Mouse (Mus musculus) lung, postnatal 4 days (tissue): ENCODE results near the gene Fam107b.
"Not testable (repeated sequence)": the region's sequence is repeated elsewhere in the genome, so short reads cannot be mapped to it uniquely, and the experiment has no call there.

Experiments used
- DNase-seq, 2 experiments: peaks; one replicate each; pipeline ENCODE4 v3.0.0; 2021

The Fam107b gene

DNA sequence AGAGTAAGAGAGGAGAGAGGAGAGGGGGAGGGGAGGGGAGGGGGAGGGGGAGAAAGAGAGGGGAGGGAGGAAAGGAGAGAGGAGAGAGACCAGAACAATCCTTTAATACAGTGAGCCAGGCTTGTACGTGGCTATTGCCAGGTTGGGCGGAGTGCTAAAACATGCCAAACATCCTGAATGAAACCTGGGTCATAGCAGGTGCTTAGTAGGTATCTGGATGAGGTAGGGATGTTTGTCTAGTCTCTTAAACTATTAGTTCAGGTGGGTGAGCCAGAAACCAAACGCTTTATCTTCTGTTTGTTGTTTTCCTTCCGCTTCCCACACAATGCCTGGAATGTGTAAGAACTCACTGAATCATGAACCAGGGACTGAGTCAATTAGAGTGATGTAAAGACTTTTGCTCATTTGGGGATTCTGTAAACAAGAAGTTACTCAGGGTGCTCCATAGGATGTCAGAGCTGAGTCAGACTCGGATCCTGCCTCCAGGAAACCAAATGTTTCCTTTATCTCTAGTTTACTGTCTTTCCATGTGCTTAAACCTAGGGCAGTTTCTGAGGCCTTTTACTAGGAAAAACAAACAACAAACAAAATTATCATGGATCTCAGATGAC lies 89.1 kb downstream of the Fam107b start:
- DNase-seq, result no peak

GRCm38 (mm10) chr2:3664086-3664485 lies 93.8 kb downstream of the Fam107b start:
- no peak for DNase-seq

DNA sequence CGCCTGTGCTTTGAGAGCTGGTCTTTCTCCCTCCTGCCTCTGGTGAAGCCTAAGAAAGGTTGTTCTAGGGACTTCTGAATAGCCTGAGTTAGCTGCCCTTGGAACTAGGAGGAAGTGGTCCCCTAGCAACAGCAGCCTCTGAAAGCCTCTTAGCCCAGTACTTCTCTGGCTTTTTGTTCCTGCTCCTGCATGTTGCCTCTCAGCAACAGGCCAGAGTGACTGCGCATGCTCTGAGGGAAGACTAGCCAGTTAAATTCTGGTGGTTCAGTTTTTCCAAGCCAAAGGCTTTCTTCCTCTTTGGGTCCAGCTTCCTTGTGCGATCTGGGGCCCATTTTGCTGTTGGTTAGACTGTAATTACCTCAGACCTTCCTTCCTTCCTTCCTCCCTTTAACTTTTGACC lies 98.4 kb downstream of the Fam107b start:
- peak; percentile 67 to 70 for DNase-seq

DNA sequence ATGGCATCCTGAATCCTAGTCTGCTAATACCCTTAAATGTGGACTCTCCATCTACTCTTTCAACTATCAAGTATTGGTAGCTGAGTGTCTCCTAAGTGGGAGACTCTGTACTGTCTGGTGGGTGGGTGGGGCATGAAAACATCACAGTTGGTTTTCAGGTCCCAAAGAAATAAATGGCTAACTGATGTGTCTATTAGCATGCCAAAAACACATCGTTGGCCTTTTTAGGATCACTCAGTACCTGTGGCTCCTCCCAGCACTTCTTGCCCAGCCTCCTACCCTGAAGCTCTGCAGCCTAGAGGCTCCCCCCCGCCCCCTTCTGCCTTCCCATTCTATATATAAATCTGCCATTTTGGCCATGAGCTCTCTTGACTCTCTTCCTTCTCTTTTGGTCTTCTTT lies 99.4 kb downstream of the Fam107b start:
- no peak for DNase-seq

- no peak for DNase-seq
These were observed 102.5 kb downstream of the Fam107b start for GRCm38 (mm10) chr2:3672654-3673367.

GRCm38 (mm10) chr2:3675481-3675880 lies 105.2 kb downstream of the Fam107b start:
- DNase-seq, result no peak

DNA sequence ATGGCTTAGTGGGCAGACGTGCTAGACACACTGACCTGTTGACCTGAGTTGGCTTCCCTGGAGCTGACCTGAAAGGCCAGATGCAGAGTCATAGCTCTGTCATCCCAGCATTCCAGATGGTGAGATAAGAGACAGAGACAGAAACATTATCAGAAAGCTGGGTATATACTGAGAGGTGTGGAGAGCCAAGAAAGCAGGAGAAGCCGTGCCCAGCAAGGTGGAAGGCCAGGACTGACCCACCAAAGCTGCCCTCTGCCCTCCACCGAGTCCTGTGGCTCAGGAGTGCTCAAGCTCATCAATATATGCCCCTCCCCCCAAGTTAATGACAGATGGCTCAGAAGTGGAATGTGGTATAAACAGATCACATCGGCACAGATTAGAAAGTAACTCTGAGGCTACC lies 112.4 kb downstream of the Fam107b start:
- no peak for DNase-seq

DNA sequence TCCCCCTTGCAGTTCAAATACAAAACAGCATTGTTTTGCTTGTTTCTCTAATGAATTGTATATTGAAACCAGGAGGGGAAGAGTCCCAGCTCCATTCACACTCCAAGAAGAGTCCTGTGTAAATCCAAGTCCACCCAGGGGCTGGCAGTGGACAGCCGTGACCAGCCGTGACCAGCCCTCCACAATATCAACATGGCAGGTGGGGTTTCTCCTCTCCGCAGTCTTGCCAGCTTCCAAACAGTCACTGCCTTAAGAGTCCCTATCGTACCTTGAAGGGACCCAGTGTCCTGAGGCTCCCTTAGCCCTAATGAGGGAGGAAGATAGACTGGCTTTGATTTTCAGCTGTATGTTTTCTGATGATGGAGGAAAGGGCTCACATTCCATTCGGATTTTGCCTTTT lies 113.1 kb downstream of the Fam107b start:
- no peak for DNase-seq

GRCm38 (mm10) chr2:3683751-3684229 lies 113.5 kb downstream of the Fam107b start:
- no peak for DNase-seq

- DNase-seq, result no peak
These were observed 119.9 kb downstream of the Fam107b start for GRCm38 (mm10) chr2:3690221-3690620.

DNA sequence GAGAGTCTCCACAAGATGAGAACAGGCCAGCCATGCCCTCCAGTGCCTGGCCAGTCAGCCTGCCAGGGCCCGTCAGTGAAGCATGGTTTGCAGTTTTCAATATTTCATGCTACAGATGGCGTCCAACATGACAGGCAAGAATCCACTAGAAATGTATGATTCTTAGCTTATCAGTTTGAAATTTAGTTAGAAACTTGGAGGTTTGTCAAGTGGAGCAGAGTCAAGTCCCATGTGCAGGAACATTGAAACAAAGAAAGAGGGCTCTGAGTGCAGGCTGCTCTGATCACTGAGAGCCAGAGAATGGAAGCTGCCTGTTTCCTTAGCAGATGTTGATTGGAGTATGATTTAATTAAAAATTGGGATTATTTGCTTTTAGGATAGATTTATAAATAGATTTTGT lies 122.5 kb downstream of the Fam107b start:
- DNase-seq, result no peak

DNA sequence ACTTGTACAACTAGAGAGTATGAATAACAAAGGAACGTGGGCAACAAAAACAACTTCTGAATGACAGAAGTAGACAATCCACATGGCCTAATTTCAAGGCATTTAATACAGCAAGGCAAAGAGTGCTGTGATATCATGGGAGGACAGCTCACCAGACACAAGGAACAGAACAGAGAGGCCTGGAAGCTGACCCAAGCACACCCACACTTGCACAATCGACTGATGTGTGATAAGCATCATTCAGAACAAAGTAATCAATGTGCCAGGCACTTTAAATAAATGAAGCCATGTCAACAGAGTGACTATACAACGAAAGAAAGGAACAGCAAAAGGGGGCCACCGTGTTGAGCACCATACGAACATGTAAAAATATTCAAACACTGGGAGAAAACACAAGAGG lies 125.6 kb downstream of the Fam107b start:
- no peak for DNase-seq

DNA sequence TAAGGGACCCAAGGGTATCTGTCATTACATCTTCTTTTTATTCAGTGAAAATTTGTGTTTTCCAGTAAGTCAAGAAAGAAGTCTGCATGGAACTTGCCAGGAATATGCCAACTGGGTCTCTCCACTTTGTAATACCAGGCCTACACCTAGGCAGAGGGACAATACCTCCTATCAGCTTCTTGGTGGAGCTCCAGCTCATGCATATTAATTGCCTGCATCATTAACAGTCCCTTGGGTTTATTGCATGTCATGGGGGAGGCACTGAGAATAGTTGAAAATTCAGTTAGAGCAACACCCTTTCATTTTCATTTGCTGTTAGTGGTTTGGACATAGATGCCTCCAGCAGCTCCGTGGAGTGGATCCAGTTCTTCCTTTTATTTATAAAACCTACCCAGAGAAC lies 130.1 kb downstream of the Fam107b start:
- no peak for DNase-seq

- DNase-seq, result no peak
These were observed 132.4 kb downstream of the Fam107b start for GRCm38 (mm10) chr2:3702640-3703190.

GRCm38 (mm10) chr2:3703806-3704205 lies 133.5 kb downstream of the Fam107b start:
- no peak for DNase-seq

- DNase-seq, result no peak
These were observed 134.2 kb downstream of the Fam107b start for GRCm38 (mm10) chr2:3704311-3705162.

DNA sequence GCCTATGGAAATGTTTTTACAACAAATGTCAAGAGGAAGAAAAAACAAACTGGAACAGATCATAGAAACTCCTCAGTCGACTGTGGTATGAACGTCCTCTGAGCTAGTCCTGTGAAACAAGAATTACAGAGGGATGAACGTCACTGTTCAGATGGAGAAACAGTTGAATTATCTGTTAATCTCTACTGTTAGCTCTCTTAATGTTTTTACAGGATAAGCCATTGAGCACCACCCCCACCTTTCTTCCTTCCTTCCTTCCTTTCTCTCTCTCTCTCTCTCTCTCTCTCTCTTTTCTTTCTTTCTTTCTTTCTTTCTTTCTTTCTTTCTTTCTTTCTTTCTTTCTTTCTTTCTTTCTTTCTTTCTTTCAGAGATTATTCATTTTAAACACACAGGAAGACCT lies 135.0 kb downstream of the Fam107b start:
- not testable (repeated sequence) for DNase-seq

DNA sequence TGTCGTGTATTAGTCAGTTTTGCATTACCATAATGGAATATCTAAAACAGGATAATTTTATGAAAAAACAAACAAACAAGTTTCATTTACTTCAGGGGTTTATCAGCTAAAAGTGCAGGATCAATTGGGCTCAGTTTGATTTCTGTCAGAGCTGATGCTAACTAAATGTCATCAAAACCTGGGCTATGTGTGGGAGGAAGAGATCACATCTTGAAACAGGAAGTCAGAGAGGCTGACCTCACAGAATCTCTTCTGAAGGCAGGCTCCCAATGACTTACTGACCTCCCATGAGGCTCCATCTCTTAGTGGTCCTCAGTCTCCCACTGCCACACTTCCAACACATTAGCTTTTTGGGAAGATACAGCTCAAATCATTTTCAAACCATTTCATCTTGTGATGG lies 136.9 kb downstream of the Fam107b start:
- no peak for DNase-seq

GRCm38 (mm10) chr2:3708621-3709020 lies 138.3 kb downstream of the Fam107b start:
- no peak for DNase-seq

DNA sequence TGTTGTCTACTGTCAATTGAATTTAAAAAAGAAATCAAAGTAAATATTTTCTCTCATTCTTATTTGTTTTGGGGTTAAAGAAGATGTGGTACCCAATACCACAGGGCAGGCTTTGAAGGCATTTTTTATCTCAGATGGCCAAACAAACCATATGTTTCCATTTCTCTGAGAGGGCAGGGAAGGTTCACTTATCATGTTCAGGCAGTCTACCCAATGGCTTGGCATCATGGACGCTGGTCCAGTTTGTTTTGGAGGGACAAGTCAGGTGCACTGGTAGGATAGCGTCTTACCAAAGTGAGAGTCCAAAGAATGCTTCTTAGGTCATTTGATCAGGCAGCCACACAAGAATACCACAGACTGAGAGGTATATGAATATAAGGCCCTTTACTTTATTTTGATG lies 139.6 kb downstream of the Fam107b start:
- no peak for DNase-seq

GRCm38 (mm10) chr2:3710521-3710920 lies 140.2 kb downstream of the Fam107b start:
- DNase-seq, result no peak

- no peak for DNase-seq
These were observed 142.2 kb downstream of the Fam107b start for GRCm38 (mm10) chr2:3712369-3713042.

DNA sequence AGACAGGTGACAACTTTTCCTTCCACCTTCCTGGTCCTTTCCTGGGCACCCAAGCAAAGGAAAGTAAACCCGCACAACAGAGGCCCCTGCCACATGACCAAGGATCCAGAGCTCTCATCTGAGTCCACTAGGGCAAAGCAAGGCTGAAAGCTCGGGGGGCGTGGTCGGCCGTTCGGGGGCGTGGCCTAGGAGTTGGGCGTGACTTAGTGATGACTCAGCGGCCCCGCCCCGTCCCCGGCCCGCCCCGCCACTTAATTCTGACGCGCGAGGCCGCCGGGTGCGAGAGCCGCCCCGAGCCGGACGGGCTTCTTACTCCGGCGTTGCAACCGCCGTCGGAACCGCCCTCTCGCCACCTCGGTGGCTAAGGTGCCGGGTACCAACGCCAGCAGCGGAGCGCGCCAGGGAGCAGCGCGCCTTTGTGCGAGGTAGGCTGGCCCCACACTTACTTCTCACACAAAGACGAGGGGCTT lies 143.0 kb downstream of the Fam107b start:
- peak; percentile 95 to 98 for DNase-seq
